ENCODE assay signal across 9 mouse cellular contexts in the genomic region with DNA sequence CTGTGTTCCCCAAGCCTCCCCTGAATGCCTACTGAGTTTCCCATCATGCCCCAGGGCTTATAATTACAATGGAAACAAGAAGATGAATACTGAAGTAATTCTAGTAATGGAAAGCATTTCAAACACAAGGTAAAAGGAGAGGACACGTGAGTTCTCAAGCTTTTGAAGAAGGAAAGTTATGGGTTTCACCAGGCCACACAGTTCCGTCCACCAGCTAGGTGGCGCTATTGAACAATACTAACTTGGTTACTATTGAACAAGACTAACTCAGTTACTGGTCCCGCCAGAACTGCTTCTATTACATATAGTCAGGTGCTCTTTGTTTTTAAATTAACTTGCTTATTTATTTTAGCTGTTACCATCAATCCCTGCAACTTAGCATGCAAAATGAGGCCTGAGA.
DNase-seq lines count a peak whose midpoint lies in the region; ATAC-seq lines count a peak whose summit lies in the region.
"Had no signal": no experiment of that assay in that cellular context is flagged by ENCODE, and none has a peak within 500 bp of the region (broad histone marks: within the 10 kb centered on the region; RNA-seq: fewer than 3 reads in every experiment).

No protein-coding gene starts in this region.

- 0 out of 2 replicates have a peak, but pooled peaks cover 2% of the 10 kb centered on the region for H3K36me3 ChIP-seq in kidney, embryonic 14.5 days (ENCODE audit: control insufficient read depth, insufficient read depth, low read length)

- no peak overlapping the region for H3K9ac ChIP-seq in kidney, embryonic 14.5 days (ENCODE audit: low read depth, low read length)
- H3K9ac ChIP-seq: embryonic facial prominence, embryonic 13.5 days had no signal

- WGBS in kidney, embryonic 14.5 days: 18% methylated on average over 4 of the region's 4 CpGs

- no peak overlapping the region for H3K4me3 ChIP-seq in kidney, embryonic 14.5 days (ENCODE audit: low read length)
- H3K4me3 ChIP-seq: embryonic facial prominence, embryonic 13.5 days had no signal

- ATAC-seq in kidney, embryonic 14.5 days (ENCODE audit: low FRiP score, low TSS enrichment): no peak

- DNase-seq in kidney, adult 11 months: peak; percentile 24
- DNase-seq in Muller cell, postnatal 12 days (ENCODE audit: inconsistent ontology term): peak; percentile 51
- DNase-seq in cerebellum, adult 9-11 months: peak; percentile 54
- DNase-seq in gastrocnemius, postnatal 14 days: peak; percentile 45
- DNase-seq in left cerebral cortex, adult 11 months (ENCODE audit: low spot score): peak; percentile 61
- DNase-seq in naive thymus-derived CD4-positive, alpha-beta T cell, adult 2 months (ENCODE audit: low read depth): peak; percentile 74
- peak; percentile 42 to 82 for DNase-seq in thymus, postnatal 10 days (ENCODE audit: low spot score in 2 of 2)

- no peaks in the 10 kb centered on the region for H3K4me1 ChIP-seq in kidney, embryonic 14.5 days (ENCODE audit: control insufficient read depth, insufficient read depth, low read length)
- H3K4me1 ChIP-seq: embryonic facial prominence, embryonic 13.5 days had no signal

- no peak overlapping the region for H3K4me2 ChIP-seq in kidney, embryonic 14.5 days (replicated peaks; ENCODE audit: low read depth, low read length)
- H3K4me2 ChIP-seq: embryonic facial prominence, embryonic 13.5 days had no signal

- intact Hi-C loops in gastrocnemius, postnatal 14 days (cut with DNase I; ENCODE audit: low total_unique reads): loop anchor here (5.0 kb wide), 1 partner anchor 360 kb away; no protein-coding TSS in a partner anchor

- no peaks in the 10 kb centered on the region for H3K27me3 ChIP-seq in kidney, embryonic 14.5 days (ENCODE audit: control insufficient read depth, insufficient read depth, low read length)
- H3K27me3 ChIP-seq: embryonic facial prominence, embryonic 13.5 days had no signal

- no peaks in the 10 kb centered on the region for H3K9me3 ChIP-seq in kidney, embryonic 14.5 days (ENCODE audit: control insufficient read depth, low read length)
- H3K9me3 ChIP-seq: embryonic facial prominence, embryonic 13.5 days had no signal

- no peak overlapping the region for H3K27ac ChIP-seq in kidney, embryonic 14.5 days (ENCODE audit: low read depth, low read length)
- H3K27ac ChIP-seq: embryonic facial prominence, embryonic 13.5 days had no signal

Comparison
In these comparisons a context has a peak if more than half of its experiments do, and no peak if none do; other contexts are left out.
1. DNase-seq: peak in every context shown above with its lines; median percentile 74 in naive thymus-derived CD4-positive, alpha-beta T cell, adult 2 months; 62 in thymus, postnatal 10 days; 61 in left cerebral cortex, adult 11 months; 54 in cerebellum, adult 9-11 months; 51 in Muller cell, postnatal 12 days; 45 in gastrocnemius, postnatal 14 days; 24 in kidney, adult 11 months.